Mouse (Mus musculus): ENCODE measurements at regions not wholly inside any gene's neighbourhood (a gene's known extent, or its start where the extent isn't known, plus 50 kb on each side); places are given as distances from the start of the nearest gene placed in this dataset.

GRCm38 (mm10) chr9:52341029-52341428 lies 172.7 kb upstream of the Zc3h12c start:
- H3K27ac ChIP-seq, result no peak overlapping the region
- no peaks in the 10 kb centered on the region for H3K9me3 ChIP-seq
- 64% methylated on average over 2 of the region's 2 CpGs for WGBS
- H3K4me1 ChIP-seq, result no peaks in the 10 kb centered on the region
- H3K4me2 ChIP-seq, result no peak overlapping the region
- no peaks in the 10 kb centered on the region for H3K36me3 ChIP-seq
- H3K4me3 ChIP-seq, result no peak overlapping the region
- no peak overlapping the region for H3K9ac ChIP-seq
- no peak for ATAC-seq (ENCODE audit: insufficient number of reproducible peaks, insufficient read depth, low FRiP score, low TSS enrichment, low read depth)
- H3K27me3 ChIP-seq, result no peaks in the 10 kb centered on the region

DNA sequence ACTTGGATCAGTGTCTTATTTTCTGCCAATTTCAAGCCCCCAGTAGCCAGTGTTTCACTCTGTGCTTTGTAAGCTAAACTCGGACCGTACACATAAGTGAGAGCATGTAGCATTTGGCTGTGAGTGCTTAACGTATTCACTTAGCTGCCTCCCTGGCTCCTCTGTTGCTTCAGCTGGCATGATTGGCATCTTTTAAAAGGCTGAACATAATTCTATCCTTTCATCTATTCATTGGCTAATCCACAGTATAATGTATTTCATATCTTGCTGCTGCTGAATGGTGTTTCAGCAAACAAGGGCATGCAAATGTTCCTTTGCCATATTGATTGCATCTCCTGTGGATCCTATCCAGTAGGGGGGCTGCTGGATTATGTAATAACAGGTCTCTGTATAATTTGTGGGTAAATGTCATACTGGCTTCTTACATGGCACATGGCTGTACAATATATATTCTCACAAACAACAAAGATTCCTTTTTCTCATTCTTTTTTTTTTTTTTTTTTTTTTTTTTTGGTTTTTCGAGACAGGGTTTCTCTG lies 169.5 kb upstream of the Zc3h12c start:
- H3K36me3 ChIP-seq, result no peaks in the 10 kb centered on the region
- H3K4me3 ChIP-seq, result no peak overlapping the region
- H3K4me2 ChIP-seq, result no peak overlapping the region
- no peak for ATAC-seq (ENCODE audit: insufficient number of reproducible peaks, insufficient read depth, low FRiP score, low TSS enrichment, low read depth)
- H3K4me1 ChIP-seq, result no peaks in the 10 kb centered on the region
- 61% methylated on average over 4 of the region's 4 CpGs for WGBS
- no peaks in the 10 kb centered on the region for H3K27me3 ChIP-seq
- no peaks in the 10 kb centered on the region for H3K9me3 ChIP-seq
- H3K27ac ChIP-seq, result no peak overlapping the region
- H3K9ac ChIP-seq, result no peak overlapping the region

- Histone ChIP-seq H3K9me3 (no peaks in the 10 kb centered on the region), H3K9ac (no peak overlapping the region), H3K4me2 (no peak overlapping the region), H3K4me3 (no peak overlapping the region), H3K27ac (no peak overlapping the region), H3K27me3 (no peaks in the 10 kb centered on the region), H3K4me1 (no peaks in the 10 kb centered on the region), H3K36me3 (no peaks in the 10 kb centered on the region)
- ATAC-seq (ENCODE audit: insufficient number of reproducible peaks, insufficient read depth, low FRiP score, low TSS enrichment, low read depth), result no peak
- WGBS, result 86% methylated on average over 3 of the region's 3 CpGs
Measured at GRCm38 (mm10) chr9:52334767-52335166, 166.4 kb upstream of the Zc3h12c start.

GRCm38 (mm10) chr9:52333884-52334283 lies 165.5 kb upstream of the Zc3h12c start:
- Histone ChIP-seq H3K4me1 (no peaks in the 10 kb centered on the region), H3K9ac (no peak overlapping the region), H3K27ac (no peak overlapping the region), H3K4me2 (no peak overlapping the region), H3K27me3 (no peaks in the 10 kb centered on the region), H3K9me3 (no peaks in the 10 kb centered on the region), H3K4me3 (no peak overlapping the region), H3K36me3 (no peaks in the 10 kb centered on the region)
- WGBS, result 36% methylated on average over 2 of the region's 2 CpGs
- ATAC-seq (ENCODE audit: insufficient number of reproducible peaks, insufficient read depth, low FRiP score, low TSS enrichment, low read depth), result no peak

GRCm38 (mm10) chr9:52331748-52332147 lies 163.4 kb upstream of the Zc3h12c start:
- Histone ChIP-seq H3K4me3 (no peak overlapping the region), H3K9ac (no peak overlapping the region), H3K9me3 (no peaks in the 10 kb centered on the region), H3K27ac (no peak overlapping the region), H3K4me1 (no peaks in the 10 kb centered on the region), H3K4me2 (no peak overlapping the region), H3K27me3 (no peaks in the 10 kb centered on the region), H3K36me3 (no peaks in the 10 kb centered on the region)
- no peak for ATAC-seq (ENCODE audit: insufficient number of reproducible peaks, insufficient read depth, low FRiP score, low TSS enrichment, low read depth)
- 65% methylated on average over 1 of the region's 1 CpGs for WGBS

GRCm38 (mm10) chr9:52330652-52331051 lies 162.3 kb upstream of the Zc3h12c start:
- Histone ChIP-seq H3K4me2 (no peak overlapping the region), H3K9ac (no peak overlapping the region), H3K36me3 (no peaks in the 10 kb centered on the region), H3K4me3 (no peak overlapping the region), H3K27me3 (no peaks in the 10 kb centered on the region), H3K4me1 (no peaks in the 10 kb centered on the region), H3K27ac (no peak overlapping the region), H3K9me3 (no peaks in the 10 kb centered on the region)
- WGBS, result 76% methylated on average over 3 of the region's 3 CpGs
- ATAC-seq (ENCODE audit: insufficient number of reproducible peaks, insufficient read depth, low FRiP score, low TSS enrichment, low read depth), result no peak

DNA sequence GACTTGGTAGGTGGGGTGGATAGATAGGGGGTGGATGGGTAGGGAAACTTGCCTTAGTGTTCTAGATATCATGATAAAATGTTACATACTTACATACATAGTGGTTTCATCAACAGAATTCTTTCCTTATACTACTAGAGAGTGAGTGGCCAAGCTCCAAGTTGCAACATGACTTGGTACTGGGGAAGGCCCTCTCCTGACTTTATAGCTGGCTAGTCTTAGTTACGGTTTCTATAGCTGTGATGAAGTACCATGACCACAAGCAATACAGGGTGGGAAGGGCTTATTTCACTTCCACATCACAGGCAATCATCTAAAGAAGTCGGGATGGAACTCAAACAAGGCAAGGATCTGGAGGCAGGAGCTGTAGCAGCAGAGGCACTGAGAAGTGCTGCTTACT lies 156.0 kb upstream of the Zc3h12c start:
- ATAC-seq (ENCODE audit: insufficient number of reproducible peaks, insufficient read depth, low FRiP score, low TSS enrichment, low read depth), result no peak

DNA sequence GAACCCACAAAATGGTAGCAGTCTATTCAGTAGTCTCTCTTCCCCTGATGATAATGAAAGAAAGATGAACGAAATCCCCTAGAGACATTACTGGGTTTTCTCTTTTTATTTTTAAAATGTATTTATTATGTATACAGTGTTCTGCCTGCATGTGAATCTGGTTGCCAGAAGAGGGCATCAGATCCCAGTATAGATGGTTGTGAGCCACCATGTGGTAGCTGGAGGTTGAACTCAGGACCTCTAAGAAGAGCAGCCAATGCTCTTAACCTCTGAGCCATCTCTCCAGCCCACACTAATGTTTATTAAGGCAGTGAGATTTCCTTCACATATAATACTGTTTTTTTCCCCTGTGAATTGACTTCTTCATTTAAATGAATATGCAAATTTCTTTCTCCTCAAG lies 155.4 kb upstream of the Zc3h12c start:
- no peak overlapping the region for H3K27ac ChIP-seq
- no peaks in the 10 kb centered on the region for H3K27me3 ChIP-seq
- no peak overlapping the region for H3K9ac ChIP-seq
- no peak overlapping the region for H3K4me2 ChIP-seq
- H3K36me3 ChIP-seq, result no peaks in the 10 kb centered on the region
- H3K4me1 ChIP-seq, result no peaks in the 10 kb centered on the region
- WGBS, result 83% methylated on average over 1 of the region's 1 CpGs
- no peaks in the 10 kb centered on the region for H3K9me3 ChIP-seq
- H3K4me3 ChIP-seq, result no peak overlapping the region
- ATAC-seq (ENCODE audit: insufficient number of reproducible peaks, insufficient read depth, low FRiP score, low TSS enrichment, low read depth), result no peak

More for the DNA sequence above, 156.0 kb upstream of the Zc3h12c start:
- no peak overlapping the region for H3K27ac ChIP-seq
- WGBS, result 86% methylated on average over 2 of the region's 2 CpGs
- no peak overlapping the region for H3K9ac ChIP-seq
- H3K27me3 ChIP-seq, result no peaks in the 10 kb centered on the region
- H3K4me3 ChIP-seq, result no peak overlapping the region
- no peaks in the 10 kb centered on the region for H3K9me3 ChIP-seq
- H3K36me3 ChIP-seq, result no peaks in the 10 kb centered on the region
- H3K4me2 ChIP-seq, result no peak overlapping the region
- H3K4me1 ChIP-seq, result no peaks in the 10 kb centered on the region

DNA sequence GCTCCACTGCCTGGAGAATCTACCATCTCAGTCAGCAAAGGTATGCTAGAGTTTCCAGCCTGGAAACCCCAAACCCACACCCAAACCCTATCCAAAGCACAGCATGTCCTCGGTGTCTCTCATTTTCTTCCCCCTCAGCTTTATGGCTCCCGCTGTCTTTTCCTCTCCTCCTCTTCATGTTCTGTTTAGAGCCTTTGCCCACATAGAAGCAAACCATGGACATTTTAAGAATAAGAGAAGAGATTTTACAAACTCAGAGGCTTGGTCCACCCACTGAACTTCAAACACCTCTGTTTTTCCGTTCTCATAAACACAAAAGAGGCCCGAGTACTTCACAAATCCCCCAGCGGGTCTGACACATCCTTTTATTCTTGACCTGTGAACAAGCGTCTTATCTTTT lies 154.9 kb upstream of the Zc3h12c start:
- no peak for ATAC-seq (ENCODE audit: insufficient number of reproducible peaks, insufficient read depth, low FRiP score, low TSS enrichment, low read depth)
- no peaks in the 10 kb centered on the region for H3K36me3 ChIP-seq
- WGBS, result 95% methylated on average over 6 of the region's 6 CpGs
- H3K4me3 ChIP-seq, result no peak overlapping the region
- no peaks in the 10 kb centered on the region for H3K9me3 ChIP-seq
- no peaks in the 10 kb centered on the region for H3K27me3 ChIP-seq
- H3K4me1 ChIP-seq, result no peaks in the 10 kb centered on the region
- no peak overlapping the region for H3K4me2 ChIP-seq
- H3K9ac ChIP-seq, result no peak overlapping the region
- no peak overlapping the region for H3K27ac ChIP-seq

DNA sequence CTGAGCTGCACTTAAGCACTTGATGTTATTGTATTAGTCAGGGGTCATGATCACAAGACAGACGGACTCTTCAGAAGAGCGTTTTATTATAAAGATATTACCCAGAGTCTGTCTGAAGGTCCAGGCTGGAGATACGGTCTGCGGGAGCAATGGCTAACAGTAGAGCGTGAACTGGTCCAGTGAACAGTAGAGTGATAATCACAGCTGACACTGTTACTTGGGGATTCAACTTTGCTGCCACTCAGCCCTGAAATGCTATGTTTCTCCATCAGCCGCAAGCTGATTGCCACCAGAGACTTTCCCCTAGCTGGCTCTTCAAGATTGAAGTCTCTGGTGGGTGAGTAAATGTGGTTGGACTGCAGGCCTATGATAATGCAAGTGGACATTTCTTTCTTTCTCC lies 133.1 kb upstream of the Zc3h12c start:
- Histone ChIP-seq H3K4me2 (no peak overlapping the region), H3K4me1 (no peaks in the 10 kb centered on the region), H3K36me3 (no peaks in the 10 kb centered on the region), H3K9me3 (no peaks in the 10 kb centered on the region), H3K9ac (no peak overlapping the region), H3K27ac (no peak overlapping the region), H3K27me3 (no peaks in the 10 kb centered on the region), H3K4me3 (no peak overlapping the region)
- no peak for ATAC-seq (ENCODE audit: insufficient number of reproducible peaks, insufficient read depth, low FRiP score, low TSS enrichment, low read depth)
- 88% methylated on average over 6 of the region's 6 CpGs for WGBS

DNA sequence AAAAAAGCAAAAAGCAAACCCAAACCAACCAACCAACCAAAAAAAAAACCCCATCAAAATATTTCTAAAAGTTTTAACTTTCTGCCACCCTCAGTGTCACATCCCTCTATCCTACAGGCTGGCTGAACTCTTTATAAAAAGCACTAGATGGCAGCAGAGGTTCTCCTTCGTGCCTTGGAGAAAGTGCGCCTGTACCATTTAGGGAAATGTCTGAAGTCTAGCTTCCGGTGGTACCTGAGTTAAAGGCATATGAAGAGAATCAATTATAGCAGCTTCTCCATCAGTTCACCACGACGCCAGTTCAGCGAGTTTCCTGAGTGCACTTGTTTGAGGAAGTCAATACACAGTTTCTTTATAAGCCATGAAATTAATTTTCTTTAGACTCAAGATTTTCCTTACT lies 130.0 kb upstream of the Zc3h12c start:
- Histone ChIP-seq H3K4me3 (no peak overlapping the region), H3K9me3 (no peaks in the 10 kb centered on the region), H3K36me3 (no peaks in the 10 kb centered on the region), H3K9ac (no peak overlapping the region), H3K4me1 (no peaks in the 10 kb centered on the region), H3K27ac (no peak overlapping the region), H3K27me3 (no peaks in the 10 kb centered on the region), H3K4me2 (no peak overlapping the region)
- ATAC-seq (ENCODE audit: insufficient number of reproducible peaks, insufficient read depth, low FRiP score, low TSS enrichment, low read depth), result no peak
- WGBS, result 6% methylated on average over 6 of the region's 6 CpGs

DNA sequence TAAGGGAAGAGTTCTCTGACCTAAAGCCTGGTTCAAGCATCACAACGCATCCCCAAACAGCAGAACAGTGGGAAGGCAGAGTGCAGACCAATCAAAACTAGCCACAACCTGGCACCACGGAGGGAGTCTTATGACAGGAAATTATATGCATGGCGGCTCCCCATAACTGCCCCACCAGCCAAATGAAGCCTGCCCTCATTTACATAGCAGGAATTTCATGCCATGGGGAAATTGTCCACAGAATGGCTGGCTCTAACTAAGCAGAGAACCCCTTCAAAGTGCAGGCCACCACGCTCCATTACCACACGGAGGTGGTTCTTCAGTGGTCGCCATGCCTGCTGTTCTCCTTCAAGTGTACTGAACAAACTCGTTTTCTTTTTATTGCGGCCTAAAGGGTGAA lies 126.3 kb upstream of the Zc3h12c start:
- Histone ChIP-seq H3K27me3 (no peaks in the 10 kb centered on the region), H3K9me3 (no peaks in the 10 kb centered on the region), H3K9ac (no peak overlapping the region), H3K4me2 (no peak overlapping the region), H3K4me1 (no peaks in the 10 kb centered on the region), H3K27ac (no peak overlapping the region), H3K36me3 (no peaks in the 10 kb centered on the region), H3K4me3 (no peak overlapping the region)
- 69% methylated on average over 8 of the region's 8 CpGs for WGBS
- ATAC-seq (ENCODE audit: insufficient number of reproducible peaks, insufficient read depth, low FRiP score, low TSS enrichment, low read depth), result no peak

GRCm38 (mm10) chr9:52289069-52289468 lies 120.7 kb upstream of the Zc3h12c start:
- Histone ChIP-seq H3K27me3 (peaks cover 6% of the 10 kb centered on the region), H3K4me1 (no peaks in the 10 kb centered on the region), H3K4me2 (no peak overlapping the region), H3K27ac (no peak overlapping the region), H3K36me3 (no peaks in the 10 kb centered on the region), H3K9ac (no peak overlapping the region), H3K4me3 (no peak overlapping the region), H3K9me3 (no peaks in the 10 kb centered on the region)
- 72% methylated on average over 4 of the region's 4 CpGs for WGBS
- no peak for ATAC-seq (ENCODE audit: insufficient number of reproducible peaks, insufficient read depth, low FRiP score, low TSS enrichment, low read depth)
